Mouse (Mus musculus) frontal cortex, adult 2 months (tissue): ENCODE results near the gene Ston1. TPM values are rescaled to one million over a fixed set of nuclear protein-coding genes. Genes with fewer than 3 reads are reported as not detected.

Experiments
- DNase-seq, 2 experiments: peaks; one replicate each; pipeline ENCODE4 v3.0.0; 2022; ENCODE audit warnings: low spot score in 1 of 2; ENCODE audit errors: extremely low spot score in 1 of 2
- polyA plus RNA-seq: library from polyadenylated mRNA; depleted of rRNA; stranded (reverse); fragments of >200 nt; gene quantifications from 2 replicates; pipeline ENCODE4 v1.2.3, GENCODE M21; 2012; rRNA removed

Ston1 gene
- polyA plus RNA-seq, 1 experiment = 3.4 TPM

GRCm38 (mm10) chr17:88668452-88668851 is 71.0 kb downstream of the Ston1 start, which contains the start of gene Gtf2a1l:
Gene Gtf2a1l, plus strand, starts transcription at chr17:88668660.
- DNase-seq = peak in 1 of 2 experiments; percentile 72

- DNase-seq = no peak
Measured at GRCm38 (mm10) chr17:88669921-88670320, 72.4 kb downstream of the Ston1 start.

GRCm38 (mm10) chr17:88670800-88671199 is 73.3 kb downstream of the Ston1 start:
- DNase-seq = no peak

- DNase-seq = peak in 1 of 2 experiments; percentile 36
Measured at GRCm38 (mm10) chr17:88675310-88676309, 78.1 kb downstream of the Ston1 start.

GRCm38 (mm10) chr17:88688226-88688625 is 90.7 kb downstream of the Ston1 start:
- no peak for DNase-seq

GRCm38 (mm10) chr17:88696656-88697333 is 99.3 kb downstream of the Ston1 start:
- DNase-seq = no peak

GRCm38 (mm10) chr17:88700901-88701300 is 103.4 kb downstream of the Ston1 start:
- DNase-seq = no peak

- peak in 1 of 2 experiments; percentile 13 for DNase-seq
Measured at GRCm38 (mm10) chr17:88702345-88702744, 104.9 kb downstream of the Ston1 start.

- no peak for DNase-seq
Measured at GRCm38 (mm10) chr17:88703112-88703511, 105.6 kb downstream of the Ston1 start.

GRCm38 (mm10) chr17:88706231-88706649 is 108.8 kb downstream of the Ston1 start:
- no peak for DNase-seq

Other genes starting within 250 kb of the Ston1 start
- gene Foxn2, start 157.0 kb upstream of the Ston1 start, polyA plus RNA-seq = 7.9 and 9.2 TPM in 2 replicates
- gene Ppp1r21, start 67.6 kb upstream of the Ston1 start, polyA plus RNA-seq = 79.6 and 82.5 TPM in 2 replicates
- gene Gtf2a1l, start 71.0 kb downstream of the Ston1 start, polyA plus RNA-seq = 0.11 and 0.12 TPM in 2 replicates
- gene Lhcgr, start 194.3 kb downstream of the Ston1 start, polyA plus RNA-seq = 0.16 and 0.19 TPM in 2 replicates